Mouse (Mus musculus): ENCODE data around the gene Nedd4. TPM values are rescaled to one million over a fixed set of nuclear protein-coding genes. Genes with fewer than 3 reads are reported as not detected.

Gene Nedd4
- polyA plus RNA-seq, 1 experiment from 2014 or later: 447 TPM

- Histone ChIP-seq H3K4me1 (peaks cover 58% of the 10 kb centered on the region), H3K9me3 (no peaks in the 10 kb centered on the region), H3K36me3 (peaks cover 35% of the 10 kb centered on the region), H3K27me3 (no peaks in the 10 kb centered on the region), H3K4me3 (no peak overlapping the region), H3K27ac (replicated peaks) (no peak overlapping the region), H3K4me2 (replicated peaks) (no peak overlapping the region), H3K9ac (replicated peaks) (no peak overlapping the region)
- 72% methylated on average over 3 of the region's 3 CpGs for WGBS
- ATAC-seq (replicated peaks): no peak
These were observed 5.0 kb downstream of the Nedd4 start for GRCm38 (mm10) chr9:72667126-72667525.

DNA sequence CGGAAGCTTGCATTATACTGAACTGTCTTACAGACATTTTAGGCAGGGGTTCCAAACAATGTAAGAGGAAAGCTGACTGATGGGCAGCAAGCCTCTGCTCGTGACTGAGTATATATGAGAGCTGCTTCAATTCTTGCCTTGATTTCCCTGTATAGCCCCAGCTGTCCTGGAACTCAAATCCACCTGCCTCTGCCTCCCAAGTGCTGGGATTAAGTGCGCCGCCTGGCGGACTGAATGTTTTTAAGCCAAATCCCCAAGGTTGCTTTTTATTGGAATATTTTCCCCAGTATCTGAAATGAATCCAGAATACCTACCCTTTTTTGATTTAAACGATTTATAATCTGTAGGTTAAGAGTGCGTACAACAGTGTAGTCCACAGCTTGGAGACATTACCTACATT, 7.2 kb downstream of the Nedd4 start:
- H3K4me1 ChIP-seq: peaks cover 51% of the 10 kb centered on the region
- H3K4me2 ChIP-seq (replicated peaks): no peak overlapping the region
- H3K36me3 ChIP-seq: peaks cover 52% of the 10 kb centered on the region
- H3K9ac ChIP-seq (replicated peaks): no peak overlapping the region
- no peaks in the 10 kb centered on the region for H3K9me3 ChIP-seq
- ATAC-seq (replicated peaks): no peak
- H3K4me3 ChIP-seq: no peak overlapping the region
- 75% methylated on average over 7 of the region's 7 CpGs for WGBS
- H3K27me3 ChIP-seq: no peaks in the 10 kb centered on the region
- H3K27ac ChIP-seq (replicated peaks): 0 out of 2 replicates have a peak overlapping the region, but pooled peaks have one; percentile 4

GRCm38 (mm10) chr9:72672361-72672760, 10.2 kb downstream of the Nedd4 start:
- Histone ChIP-seq H3K27ac (replicated peaks) (no peak overlapping the region), H3K9me3 (no peaks in the 10 kb centered on the region), H3K9ac (replicated peaks) (no peak overlapping the region), H3K27me3 (no peaks in the 10 kb centered on the region), H3K36me3 (peaks cover 65% of the 10 kb centered on the region), H3K4me1 (peaks cover 24% of the 10 kb centered on the region), H3K4me2 (replicated peaks) (no peak overlapping the region), H3K4me3 (no peak overlapping the region)
- peak; percentile 48; the same call in 1 of the 2 replicates for ATAC-seq (replicated peaks)
- 23% methylated on average over 2 of the region's 2 CpGs for WGBS

DNA sequence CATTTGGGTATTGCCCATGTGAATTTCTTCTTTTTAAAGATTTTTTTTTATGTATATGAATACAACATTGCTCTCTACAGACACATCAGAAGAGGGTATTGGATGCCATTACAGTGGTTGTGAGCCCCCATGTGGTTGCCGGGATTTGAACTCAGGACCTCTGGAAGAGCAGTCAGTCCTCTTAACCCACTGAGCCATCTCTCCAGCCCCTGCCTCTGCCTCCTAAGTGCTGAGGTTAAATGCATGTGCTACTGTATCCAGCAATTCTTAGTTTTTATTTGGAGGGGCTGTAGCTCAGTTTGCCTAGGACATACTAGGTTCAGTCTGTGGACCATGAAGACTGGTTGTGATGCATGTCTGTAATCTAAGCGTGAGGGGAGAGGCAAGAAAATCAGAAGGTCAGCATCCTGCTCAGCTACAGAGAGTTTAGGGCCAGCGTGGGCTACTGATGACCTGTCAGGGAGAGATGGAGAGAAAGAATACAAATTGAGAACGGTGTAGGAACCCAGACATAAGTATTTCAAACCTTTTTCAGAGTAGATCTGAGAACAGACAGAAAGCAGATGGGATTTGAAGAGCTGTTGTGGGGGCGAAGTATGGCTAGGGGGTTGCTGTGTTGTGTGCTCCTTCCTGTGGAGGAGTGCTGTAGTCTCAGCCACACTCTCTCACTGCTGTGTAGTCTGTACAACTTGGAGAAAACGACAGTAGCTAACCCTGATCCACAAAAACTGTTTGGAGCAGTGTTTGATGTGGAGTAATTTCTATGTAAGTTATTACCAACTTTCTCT, 13.0 kb downstream of the Nedd4 start:
- no peak overlapping the region for H3K4me3 ChIP-seq
- H3K4me1 ChIP-seq: peaks cover 8% of the 10 kb centered on the region
- H3K36me3 ChIP-seq: peaks cover 68% of the 10 kb centered on the region
- no peak overlapping the region for H3K4me2 ChIP-seq (replicated peaks)
- H3K27ac ChIP-seq (replicated peaks): no peak overlapping the region
- no peaks in the 10 kb centered on the region for H3K9me3 ChIP-seq
- WGBS: 94% methylated on average over 6 of the region's 6 CpGs
- no peaks in the 10 kb centered on the region for H3K27me3 ChIP-seq
- no peak overlapping the region for H3K9ac ChIP-seq (replicated peaks)
- ATAC-seq (replicated peaks): no peak

DNA sequence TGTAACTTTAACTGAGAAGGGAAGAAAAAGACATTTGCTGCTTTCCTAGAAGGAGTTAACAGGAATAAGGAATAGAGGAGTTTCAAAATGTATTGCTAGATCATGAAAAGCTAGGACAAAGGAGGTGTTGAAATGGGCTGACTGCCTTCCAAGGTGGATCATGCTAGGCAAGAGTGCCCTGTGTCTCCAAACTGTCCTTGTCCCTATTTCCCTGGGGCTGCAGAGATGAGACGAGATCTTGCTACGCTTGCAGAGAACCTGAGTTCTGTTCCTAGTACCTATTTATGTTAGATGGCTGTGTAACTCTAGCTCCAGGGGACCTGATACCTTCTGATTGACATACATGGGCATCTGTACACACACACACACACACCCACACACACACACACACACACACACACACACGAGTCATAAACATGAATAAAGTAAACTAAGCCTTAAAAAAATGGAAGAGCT, 13.6 kb downstream of the Nedd4 start:
- H3K9me3 ChIP-seq: no peaks in the 10 kb centered on the region
- no peak overlapping the region for H3K9ac ChIP-seq (replicated peaks)
- ATAC-seq (replicated peaks): no peak
- 90% methylated on average over 3 of the region's 3 CpGs for WGBS
- H3K27ac ChIP-seq (replicated peaks): no peak overlapping the region
- no peaks in the 10 kb centered on the region for H3K27me3 ChIP-seq
- H3K4me2 ChIP-seq (replicated peaks): no peak overlapping the region
- H3K4me1 ChIP-seq: peaks cover 5% of the 10 kb centered on the region
- peaks cover 65% of the 10 kb centered on the region for H3K36me3 ChIP-seq
- no peak overlapping the region for H3K4me3 ChIP-seq

DNA sequence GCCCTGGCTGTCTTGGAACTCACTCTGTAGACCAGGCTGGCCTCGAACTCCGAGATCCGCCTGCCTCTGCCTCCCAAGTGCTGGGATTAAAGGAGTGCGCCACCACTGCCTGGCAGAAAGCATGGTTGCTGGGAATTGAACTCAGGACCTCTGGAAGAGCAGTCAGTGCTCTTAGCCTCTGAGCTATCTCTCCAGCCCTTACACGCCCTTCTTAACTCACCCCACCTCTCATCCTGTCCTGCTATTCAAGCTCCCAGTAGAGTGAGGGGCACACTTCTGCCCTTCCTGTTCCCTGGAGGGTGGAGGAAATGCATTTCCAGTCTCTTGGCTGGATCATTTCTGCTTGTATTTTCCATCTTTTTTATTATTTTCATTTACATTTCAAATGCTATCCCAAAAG, 15.5 kb downstream of the Nedd4 start:
- Histone ChIP-seq H3K9me3 (no peaks in the 10 kb centered on the region), H3K36me3 (peaks cover 71% of the 10 kb centered on the region), H3K27ac (replicated peaks) (no peak overlapping the region), H3K27me3 (no peaks in the 10 kb centered on the region), H3K4me2 (replicated peaks) (no peak overlapping the region), H3K4me3 (no peak overlapping the region), H3K4me1 (no peaks in the 10 kb centered on the region), H3K9ac (replicated peaks) (no peak overlapping the region)
- 93% methylated on average over 5 of the region's 5 CpGs for WGBS
- no peak for ATAC-seq (replicated peaks)

GRCm38 (mm10) chr9:72678771-72679170, 16.6 kb downstream of the Nedd4 start:
- no peak overlapping the region for H3K27ac ChIP-seq (replicated peaks)

DNA sequence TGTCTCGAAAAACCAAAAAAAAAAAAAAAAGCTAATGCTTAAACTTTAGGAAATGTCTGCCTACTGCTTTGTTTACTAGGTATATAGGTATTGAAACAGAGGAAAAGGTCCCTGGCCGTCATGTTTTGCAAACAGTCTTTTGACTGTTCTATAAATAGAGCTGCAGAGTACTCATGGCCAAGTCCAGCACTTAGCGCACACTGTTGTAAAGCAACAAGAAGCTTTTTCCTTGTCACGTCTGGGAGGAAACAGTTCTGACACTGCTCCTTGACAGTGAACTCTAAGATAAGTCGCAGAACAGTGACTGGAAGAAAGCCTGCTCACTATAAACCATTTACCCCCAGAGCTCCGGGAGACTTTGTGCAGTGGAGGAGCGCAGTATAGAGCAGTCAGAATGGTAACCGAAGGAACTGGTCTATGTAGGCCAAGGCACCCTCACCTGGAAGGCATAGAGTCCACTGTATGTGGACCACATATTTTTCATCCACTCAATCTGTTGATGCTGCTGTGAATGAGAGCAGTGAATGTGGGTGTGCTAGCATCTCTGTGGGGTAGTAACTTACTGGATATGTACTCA, 19.6 kb downstream of the Nedd4 start:
- no peak overlapping the region for H3K9ac ChIP-seq (replicated peaks)
- peaks cover 62% of the 10 kb centered on the region for H3K36me3 ChIP-seq
- no peak overlapping the region for H3K4me3 ChIP-seq
- no peak for ATAC-seq (replicated peaks)
- no peak overlapping the region for H3K4me2 ChIP-seq (replicated peaks)
- no peaks in the 10 kb centered on the region for H3K4me1 ChIP-seq
- H3K27ac ChIP-seq (replicated peaks): no peak overlapping the region
- no peaks in the 10 kb centered on the region for H3K9me3 ChIP-seq
- no peaks in the 10 kb centered on the region for H3K27me3 ChIP-seq
- WGBS: 92% methylated on average over 8 of the region's 8 CpGs

More at GRCm38 (mm10) chr9:72678771-72679170, 16.6 kb downstream of the Nedd4 start:
- no peak for ATAC-seq (replicated peaks)
- Histone ChIP-seq H3K4me3 (no peak overlapping the region), H3K27me3 (no peaks in the 10 kb centered on the region), H3K4me2 (replicated peaks) (no peak overlapping the region), H3K4me1 (no peaks in the 10 kb centered on the region), H3K9me3 (no peaks in the 10 kb centered on the region), H3K9ac (replicated peaks) (no peak overlapping the region), H3K36me3 (peaks cover 67% of the 10 kb centered on the region)
- 85% methylated on average over 4 of the region's 4 CpGs for WGBS

- Histone ChIP-seq H3K9ac (replicated peaks) (no peak overlapping the region), H3K4me3 (no peak overlapping the region), H3K4me2 (replicated peaks) (no peak overlapping the region), H3K36me3 (peaks cover 68% of the 10 kb centered on the region), H3K9me3 (no peaks in the 10 kb centered on the region), H3K27me3 (no peaks in the 10 kb centered on the region), H3K4me1 (no peaks in the 10 kb centered on the region), H3K27ac (replicated peaks) (no peak overlapping the region)
- whole genome bisulfite sequencing: 97% methylated on average over 1 of the region's 1 CpGs
- no peak for ATAC-seq (replicated peaks)
These were observed 21.1 kb downstream of the Nedd4 start for GRCm38 (mm10) chr9:72683268-72683667.

- ATAC-seq (replicated peaks): no peak
- Histone ChIP-seq H3K4me2 (replicated peaks) (no peak overlapping the region), H3K9me3 (no peaks in the 10 kb centered on the region), H3K27ac (replicated peaks) (no peak overlapping the region), H3K36me3 (peaks cover 82% of the 10 kb centered on the region), H3K4me1 (no peaks in the 10 kb centered on the region), H3K27me3 (no peaks in the 10 kb centered on the region), H3K9ac (replicated peaks) (no peak overlapping the region), H3K4me3 (no peak overlapping the region)
- 86% methylated on average over 4 of the region's 4 CpGs for WGBS
These were observed 23.1 kb downstream of the Nedd4 start for GRCm38 (mm10) chr9:72685231-72685630.

DNA sequence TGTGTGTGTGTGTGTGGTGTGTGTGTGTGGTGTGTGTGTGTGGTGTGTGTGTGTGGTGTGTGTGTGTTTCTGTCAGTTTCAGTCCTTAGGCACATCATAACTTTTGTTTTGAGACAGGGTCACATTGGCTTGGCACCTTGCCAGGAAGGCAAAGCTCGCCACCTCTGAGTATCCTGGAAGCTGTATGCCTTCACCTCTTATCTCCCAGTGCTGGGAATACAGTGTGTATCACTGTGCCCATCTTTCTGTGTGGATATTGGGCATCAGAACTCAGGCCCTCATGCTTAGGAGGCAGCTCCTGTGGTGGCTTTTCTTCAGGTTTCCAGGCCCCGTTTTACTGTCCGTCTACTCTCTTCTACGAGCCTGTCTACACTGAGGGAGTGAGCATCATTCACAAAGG, 24.4 kb downstream of the Nedd4 start:
- Histone ChIP-seq H3K36me3 (peaks cover 88% of the 10 kb centered on the region), H3K27me3 (no peaks in the 10 kb centered on the region), H3K9me3 (no peaks in the 10 kb centered on the region), H3K4me3 (no peak overlapping the region), H3K4me1 (no peaks in the 10 kb centered on the region), H3K27ac (replicated peaks) (no peak overlapping the region), H3K9ac (replicated peaks) (no peak overlapping the region), H3K4me2 (replicated peaks) (no peak overlapping the region)
- no peak for ATAC-seq (replicated peaks)
- WGBS: 76% methylated on average over 4 of the region's 4 CpGs

GRCm38 (mm10) chr9:72689522-72689921, 27.4 kb downstream of the Nedd4 start:
- peaks cover 24% of the 10 kb centered on the region for H3K4me1 ChIP-seq
- H3K4me2 ChIP-seq (replicated peaks): no peak overlapping the region
- H3K36me3 ChIP-seq: peaks cover 84% of the 10 kb centered on the region
- no peaks in the 10 kb centered on the region for H3K27me3 ChIP-seq
- no peaks in the 10 kb centered on the region for H3K9me3 ChIP-seq
- H3K27ac ChIP-seq (replicated peaks): no peak overlapping the region
- H3K9ac ChIP-seq (replicated peaks): no peak overlapping the region
- WGBS: 42% methylated on average over 5 of the region's 5 CpGs
- no peak overlapping the region for H3K4me3 ChIP-seq
- no peak for ATAC-seq (replicated peaks)

Measured in forebrain, embryonic 15.5 days (tissue).